Mouse (Mus musculus): ENCODE results near the gene Mchr1. TPM values are rescaled to one million over a fixed set of nuclear protein-coding genes. Genes with fewer than 3 reads are reported as not detected.

Gene Mchr1
- 1.0 and 1.4 TPM in 2 replicates for polyA plus RNA-seq (2012; rRNA removed)

DNA sequence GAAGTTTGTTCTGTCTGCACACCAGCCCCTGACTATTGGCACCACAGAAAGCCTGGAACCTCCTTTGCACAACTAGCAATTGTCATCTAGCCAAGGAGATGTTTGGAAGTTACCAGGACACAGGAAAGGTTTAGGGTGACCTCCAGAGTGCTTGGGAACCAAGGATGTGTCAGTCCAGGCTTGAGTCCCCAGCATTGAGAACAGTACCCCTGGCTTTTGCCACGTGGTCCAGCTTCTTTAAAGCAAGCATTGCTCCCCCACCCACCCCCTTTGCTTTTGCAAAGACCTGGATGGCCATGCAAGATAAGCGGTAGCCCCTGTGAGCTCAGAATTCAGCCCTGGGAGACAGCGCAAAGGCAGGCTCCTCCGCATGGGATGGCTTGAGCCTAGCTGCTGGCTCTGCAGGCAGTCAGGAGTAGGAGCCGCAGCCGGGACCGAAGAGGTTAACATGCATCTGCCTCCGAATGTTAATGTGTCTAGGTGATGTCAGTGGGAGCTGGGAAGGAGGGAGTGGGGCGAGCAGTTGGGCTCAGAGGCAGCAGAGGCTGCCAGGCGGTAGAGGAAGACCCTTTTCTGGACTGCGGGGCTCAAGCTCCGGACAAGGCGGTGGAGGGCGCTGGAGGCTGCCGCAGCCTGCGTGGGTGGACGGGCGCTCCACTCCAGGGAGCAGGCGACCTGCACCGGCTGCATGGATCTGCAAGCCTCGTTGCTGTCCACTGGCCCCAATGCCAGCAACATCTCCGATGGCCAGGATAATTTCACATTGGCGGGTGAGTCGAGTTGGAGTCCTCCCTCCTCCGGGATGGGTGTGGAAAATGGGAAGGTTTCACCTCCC, at the start of gene Mchr1:
TSS of gene Mchr1 (plus strand) at position 414 of the 835 bp plus-strand sequence.
- TF ChIP-seq CTCF (IDR thresholded peaks at IDR 0.05; ENCODE audit: insufficient read depth, low read length): no peak
- no peak for TF ChIP-seq POLR2A (IDR thresholded peaks at IDR 0.05; ENCODE audit: borderline replicate concordance, extremely low read depth, low read depth, low read length)
- WGBS: 5% methylated on average over 25 of the region's 25 CpGs
- peak within 1 kb of the TSS; percentile 64 for H3K4me3 ChIP-seq (replicated peaks; ENCODE audit: extremely low read depth, low read depth, low read length)
- H3K4me1 ChIP-seq (ENCODE audit: control insufficient read depth, insufficient read depth, low read length): peaks cover 6% of the 10 kb centered on the region
- DNase-seq: no peak

DNA sequence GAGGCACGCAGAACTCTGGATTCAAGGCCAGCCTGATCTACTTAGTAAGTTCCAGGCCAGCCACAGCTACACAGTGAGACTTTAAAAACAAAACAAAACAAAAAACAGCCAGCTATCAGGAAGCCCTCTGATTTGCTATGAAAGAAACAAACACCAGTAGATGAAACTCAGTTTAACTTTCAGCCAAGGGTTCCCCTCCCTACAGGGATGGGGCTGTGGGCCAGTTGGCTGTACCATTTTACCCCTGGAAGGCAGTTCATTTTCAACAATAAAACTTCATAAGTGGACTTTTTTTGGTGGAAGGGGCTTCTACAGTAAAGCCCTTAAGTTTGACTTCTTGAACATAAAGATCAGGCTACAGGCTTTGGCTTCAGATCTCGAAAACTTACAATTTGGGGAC, 46.2 kb upstream of the Mchr1 start:
- DNase-seq: no peak
- 89% methylated on average over 2 of the region's 2 CpGs for WGBS
- peaks cover 7% of the 10 kb centered on the region for H3K4me1 ChIP-seq (ENCODE audit: control insufficient read depth, insufficient read depth, low read length)
- no peak for TF ChIP-seq POLR2A (IDR thresholded peaks at IDR 0.05; ENCODE audit: borderline replicate concordance, extremely low read depth, low read depth, low read length)
- TF ChIP-seq CTCF (IDR thresholded peaks at IDR 0.05; ENCODE audit: insufficient read depth, low read length): no peak
- H3K4me3 ChIP-seq (replicated peaks; ENCODE audit: extremely low read depth, low read depth, low read length): no peak overlapping the region

DNA sequence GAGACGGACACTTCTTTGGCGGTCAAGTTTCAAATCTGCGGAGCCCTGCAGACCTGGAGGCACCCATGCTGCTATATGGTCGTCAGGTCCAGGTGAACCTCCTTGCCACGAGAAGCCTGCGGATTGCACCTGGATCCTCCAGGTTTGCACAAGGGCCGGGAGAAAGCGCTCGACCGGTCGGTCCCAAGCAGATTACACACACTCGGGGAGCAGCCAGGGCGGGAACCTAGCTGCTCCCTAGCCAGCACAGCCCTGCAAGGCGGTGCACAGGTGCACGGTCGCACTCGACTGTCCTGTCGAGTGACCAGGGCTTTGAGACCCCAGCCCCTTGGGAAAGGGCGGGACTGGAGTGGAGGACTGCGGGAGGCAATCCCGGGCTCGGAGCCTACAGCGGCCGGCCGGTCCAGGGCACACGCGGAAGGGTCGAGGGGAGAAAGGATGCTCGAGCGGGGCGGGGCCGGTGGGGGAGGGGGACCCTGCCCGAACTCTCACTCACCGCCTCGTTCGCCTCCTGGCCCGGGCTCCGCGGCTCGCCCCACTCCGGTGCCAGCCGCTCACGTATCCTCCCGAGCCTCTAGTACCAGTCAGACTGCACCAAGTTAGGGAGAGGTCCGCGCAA, 45.2 kb upstream of the Mchr1 start:
- H3K4me1 ChIP-seq (ENCODE audit: control insufficient read depth, insufficient read depth, low read length): peaks cover 7% of the 10 kb centered on the region; the same call in 1 of the 2 replicates
- peak overlapping the region; percentile 85 for H3K4me3 ChIP-seq (replicated peaks; ENCODE audit: extremely low read depth, low read depth, low read length)
- DNase-seq: peak; percentile 49
- WGBS: under 1% methylated on average over 44 of the region's 46 CpGs
- no peak for TF ChIP-seq CTCF (IDR thresholded peaks at IDR 0.05; ENCODE audit: insufficient read depth, low read length)
- no peak for TF ChIP-seq POLR2A (IDR thresholded peaks at IDR 0.05; ENCODE audit: borderline replicate concordance, extremely low read depth, low read depth, low read length)

DNA sequence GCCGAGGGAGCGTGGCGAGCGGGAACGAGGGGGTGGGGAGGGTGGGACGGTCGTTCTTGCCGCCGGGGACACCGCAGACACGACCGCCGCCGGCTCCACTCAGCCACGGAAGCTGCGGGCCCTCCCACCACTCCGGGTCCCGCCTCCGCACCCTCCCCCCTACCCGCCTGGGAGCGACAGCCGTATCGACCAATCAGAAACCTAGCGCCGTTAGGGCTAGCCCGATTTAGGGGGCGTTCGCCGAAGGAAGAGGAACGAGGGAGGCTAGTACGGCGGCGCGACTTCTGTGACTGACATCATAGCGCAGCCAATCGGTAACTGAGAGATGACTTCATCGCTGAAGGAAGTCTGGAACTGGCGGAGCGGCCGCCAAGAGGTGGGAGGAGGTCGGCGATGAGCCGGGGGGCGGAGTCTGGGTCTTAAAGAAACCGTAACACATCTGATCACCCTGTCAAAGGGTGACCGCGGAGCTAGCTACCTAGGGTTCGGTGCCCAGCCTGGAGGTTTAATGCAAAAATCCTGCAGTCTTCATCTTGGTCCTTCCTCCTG, 44.6 kb upstream of the Mchr1 start, which contains the start of gene Mrtfa:
TSS of gene Mrtfa (minus strand) at position 128 of the 549 bp plus-strand sequence.
- WGBS: under 1% methylated on average over 48 of the region's 48 CpGs

DNA sequence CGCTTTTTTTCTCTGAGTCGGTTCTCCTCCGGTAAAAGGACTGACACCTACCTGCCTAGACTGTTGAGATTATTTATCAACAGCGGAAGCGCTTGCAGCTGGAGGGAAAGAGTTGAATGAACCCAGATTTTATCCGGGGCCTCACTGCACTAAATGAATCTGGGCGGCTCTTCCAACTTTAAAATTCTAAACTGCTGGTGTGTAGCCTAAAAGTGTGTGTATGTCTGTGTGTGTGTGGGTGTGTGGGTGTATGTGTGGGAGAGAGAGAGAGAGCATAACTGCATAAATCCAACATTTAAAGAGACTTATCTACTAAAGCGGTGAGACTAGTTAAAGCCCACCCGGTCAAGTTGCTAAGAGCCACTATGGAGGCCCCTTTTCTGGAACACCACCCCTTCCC, 44.0 kb upstream of the Mchr1 start:
- 24% methylated on average over 9 of the region's 9 CpGs for WGBS
- H3K4me3 ChIP-seq (replicated peaks; ENCODE audit: extremely low read depth, low read depth, low read length): peak overlapping the region; percentile 88
- peaks cover 6% of the 10 kb centered on the region; the same call in 1 of the 2 replicates for H3K4me1 ChIP-seq (ENCODE audit: control insufficient read depth, insufficient read depth, low read length)
- TF ChIP-seq POLR2A (IDR thresholded peaks at IDR 0.05; ENCODE audit: borderline replicate concordance, extremely low read depth, low read depth, low read length) (no peak), CTCF (IDR thresholded peaks at IDR 0.05; ENCODE audit: insufficient read depth, low read length) (no peak)
- DNase-seq: no peak

More for the DNA sequence above, 44.6 kb upstream of the Mchr1 start, which contains the start of gene Mrtfa:
- TF ChIP-seq CTCF (IDR thresholded peaks at IDR 0.05; ENCODE audit: insufficient read depth, low read length) (no peak), POLR2A (IDR thresholded peaks at IDR 0.05; ENCODE audit: borderline replicate concordance, extremely low read depth, low read depth, low read length) (peak; percentile 80; the same call in 1 of the 2 replicates)
- Histone ChIP-seq H3K4me3 (replicated peaks; ENCODE audit: extremely low read depth, low read depth, low read length) (peak within 1 kb of the TSS; percentile 88), H3K4me1 (ENCODE audit: control insufficient read depth, insufficient read depth, low read length) (peaks cover 7% of the 10 kb centered on the region; the same call in 1 of the 2 replicates)
- DNase-seq: peak; percentile 99

DNA sequence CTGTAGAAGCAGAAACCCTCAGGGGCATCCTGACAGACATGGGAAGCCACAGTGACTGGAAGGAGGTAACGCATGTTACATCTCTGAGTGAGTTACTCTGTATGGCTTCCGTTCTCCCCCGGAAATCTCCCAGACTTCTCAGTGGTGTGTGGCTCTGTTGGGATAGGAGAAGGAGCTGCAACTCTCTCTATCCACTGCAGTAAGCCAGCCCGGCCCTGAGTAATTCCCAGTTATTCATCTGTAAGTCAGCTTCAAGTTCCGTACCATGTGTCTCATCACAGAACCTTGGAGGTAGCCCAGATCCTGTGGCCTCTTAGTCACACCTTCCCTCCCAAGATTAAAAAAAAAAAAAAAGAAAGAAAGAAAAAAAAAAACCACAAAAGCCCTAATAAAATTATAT, 43.0 kb upstream of the Mchr1 start:
- 92% methylated on average over 5 of the region's 5 CpGs for WGBS
- TF ChIP-seq POLR2A (IDR thresholded peaks at IDR 0.05; ENCODE audit: borderline replicate concordance, extremely low read depth, low read depth, low read length): no peak
- no peak for TF ChIP-seq CTCF (IDR thresholded peaks at IDR 0.05; ENCODE audit: insufficient read depth, low read length)
- H3K4me3 ChIP-seq (replicated peaks; ENCODE audit: extremely low read depth, low read depth, low read length): no peak overlapping the region
- DNase-seq: no peak
- H3K4me1 ChIP-seq (ENCODE audit: control insufficient read depth, insufficient read depth, low read length): peaks cover 4% of the 10 kb centered on the region; the same call in 1 of the 2 replicates

DNA sequence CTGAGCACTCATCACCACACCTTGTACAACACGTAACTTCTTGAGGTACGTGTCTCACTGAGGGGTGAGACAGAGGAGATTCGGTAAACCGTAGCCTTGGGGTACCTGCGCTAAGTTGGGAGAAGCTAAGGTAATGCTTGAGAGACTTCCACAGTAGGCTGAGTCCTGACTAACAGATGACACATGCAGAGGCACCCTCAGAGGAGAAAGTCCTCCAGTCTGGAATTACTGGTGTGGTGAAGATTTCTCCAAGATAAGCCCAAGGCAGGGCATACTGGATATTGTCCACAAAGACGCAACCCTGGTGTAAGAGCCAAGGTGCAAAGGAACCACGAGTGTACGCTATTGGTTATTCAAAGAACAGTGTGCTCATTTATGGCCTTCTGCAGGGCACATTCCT, 42.4 kb upstream of the Mchr1 start:
- peaks cover 4% of the 10 kb centered on the region; the same call in 1 of the 2 replicates for H3K4me1 ChIP-seq (ENCODE audit: control insufficient read depth, insufficient read depth, low read length)
- no peak for DNase-seq
- TF ChIP-seq CTCF (IDR thresholded peaks at IDR 0.05; ENCODE audit: insufficient read depth, low read length) (no peak), POLR2A (IDR thresholded peaks at IDR 0.05; ENCODE audit: borderline replicate concordance, extremely low read depth, low read depth, low read length) (no peak)
- 93% methylated on average over 8 of the region's 8 CpGs for WGBS
- no peak overlapping the region for H3K4me3 ChIP-seq (replicated peaks; ENCODE audit: extremely low read depth, low read depth, low read length)

DNA sequence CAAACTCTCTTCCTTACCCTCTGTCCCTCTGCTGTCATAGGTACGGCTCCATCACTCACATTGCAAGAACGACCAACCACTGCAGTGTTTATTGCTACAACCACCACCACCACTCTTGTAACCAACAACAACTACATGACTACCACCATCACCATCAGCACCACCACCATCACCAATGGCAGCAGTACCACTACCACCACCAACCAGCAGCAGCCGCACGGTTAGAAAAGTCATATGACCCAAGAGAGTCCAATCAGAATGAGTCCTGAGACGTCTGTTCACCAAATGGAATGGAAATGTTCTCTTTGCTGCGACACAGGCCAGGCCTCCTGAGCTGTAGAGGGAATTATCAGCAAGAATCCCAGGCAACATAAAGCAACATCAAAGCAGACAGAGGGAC, 40.5 kb upstream of the Mchr1 start:
- no peak for DNase-seq
- WGBS: 91% methylated on average over 6 of the region's 6 CpGs
- no peak overlapping the region for H3K4me3 ChIP-seq (replicated peaks; ENCODE audit: extremely low read depth, low read depth, low read length)
- H3K4me1 ChIP-seq (ENCODE audit: control insufficient read depth, insufficient read depth, low read length): peaks cover 4% of the 10 kb centered on the region
- TF ChIP-seq POLR2A (IDR thresholded peaks at IDR 0.05; ENCODE audit: borderline replicate concordance, extremely low read depth, low read depth, low read length): no peak

DNA sequence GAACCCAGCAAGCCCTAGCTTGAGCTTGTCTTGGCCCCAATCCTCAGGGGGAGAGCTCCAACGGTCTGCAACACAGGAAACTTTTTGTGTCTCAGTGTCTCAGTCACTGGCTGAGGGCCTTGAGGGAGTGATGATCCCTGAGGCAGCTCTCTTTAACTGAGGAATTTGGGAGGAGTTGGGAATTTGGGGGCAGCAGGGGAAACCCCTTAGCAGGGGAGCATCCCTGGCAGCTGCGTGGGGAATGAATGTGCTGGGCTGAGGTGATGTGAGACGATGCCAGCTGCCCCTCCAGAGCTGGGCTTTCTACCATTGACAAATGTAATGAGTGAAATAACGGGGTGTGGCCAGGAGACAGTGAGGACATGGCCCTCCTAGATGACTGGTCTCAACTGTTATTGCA, 39.9 kb upstream of the Mchr1 start:
- no peak for DNase-seq
- H3K4me3 ChIP-seq (replicated peaks; ENCODE audit: extremely low read depth, low read depth, low read length): no peak overlapping the region

More for the DNA sequence above, 39.9 kb upstream of the Mchr1 start:
- WGBS: 43% methylated on average over 4 of the region's 4 CpGs
- TF ChIP-seq CTCF (IDR thresholded peaks at IDR 0.05; ENCODE audit: insufficient read depth, low read length) (no peak), POLR2A (IDR thresholded peaks at IDR 0.05; ENCODE audit: borderline replicate concordance, extremely low read depth, low read depth, low read length) (no peak)
- H3K4me1 ChIP-seq (ENCODE audit: control insufficient read depth, insufficient read depth, low read length): peaks cover 4% of the 10 kb centered on the region

All from lung, adult 2 months (tissue).